Mouse (Mus musculus) MEL (cell line): ENCODE measurements around the gene Kdm4a. TPM values are rescaled to one million over a fixed set of nuclear protein-coding genes. Genes with fewer than 3 reads are reported as not detected.
A peak's percentile ranks its signal among the peaks of the same experiment; 100 is the strongest.

Experiments
- DNase-seq: peaks from one replicate; pipeline ENCODE4 v3.0.0; 2011; ENCODE audit warnings: low read depth, low spot score
- H3K27ac ChIP-seq: 2 replicates; pipeline ENCODE4 v1.5.1; 2012; ENCODE audit warnings: low read depth, mild to moderate bottlenecking, control low read depth, low read length, moderate library complexity; ENCODE audit not compliant: control insufficient read depth
- H3K27me3 ChIP-seq, 2 experiments: fragments of 150-350 bp in 1 of 2; sonication (generic) in 1 of 2; 2 replicates each; pipeline ENCODE4 v1.6.1; 2012; ENCODE audit warnings: low read length in 2 of 2, mild to moderate bottlenecking in 2 of 2, improper control_type of control experiment in 1 of 2, moderate library complexity in 1 of 2; ENCODE audit not compliant: insufficient read depth in 2 of 2, control insufficient read depth in 1 of 2
- H3K36me3 ChIP-seq, 2 experiments: 2 replicates each; pipeline ENCODE4 v1.6.1; 2012 to 2014; ENCODE audit warnings: low read length in 2 of 2, improper control_type of control experiment in 1 of 2, inconsistent platforms in 1 of 2, mild to moderate bottlenecking in 1 of 2; ENCODE audit not compliant: insufficient read depth in 2 of 2, control insufficient read depth in 1 of 2
- H3K4me1 ChIP-seq, 2 experiments: fragments of 150-350 bp in 1 of 2; sonication (generic) in 1 of 2; 2 replicates each; pipeline ENCODE4 v1.6.1; 2012; ENCODE audit warnings: low read length in 2 of 2, improper control_type of control experiment in 1 of 2, mild to moderate bottlenecking in 1 of 2; ENCODE audit not compliant: insufficient read depth in 2 of 2, control insufficient read depth in 1 of 2
- H3K4me3 ChIP-seq, 2 experiments: fragments of 150-350 bp in 1 of 2; sonication (generic) in 1 of 2; 2 replicates each; pipeline ENCODE4 v1.5.1; 2012; ENCODE audit warnings: low read depth in 2 of 2, low read length in 2 of 2, mild to moderate bottlenecking in 2 of 2, moderate library complexity in 2 of 2, control low read depth in 1 of 2, improper control_type of control experiment in 1 of 2; ENCODE audit not compliant: control insufficient read depth in 1 of 2, insufficient read depth in 1 of 2
- H3K79me2 ChIP-seq: 2 replicates; pipeline ENCODE4 v1.6.1; 2012; ENCODE audit warnings: mild to moderate bottlenecking, low read length, moderate library complexity; ENCODE audit not compliant: control insufficient read depth, poor library complexity, insufficient read depth
- H3K9ac ChIP-seq: 2 replicates; pipeline ENCODE4 v1.6.1; 2012; ENCODE audit warnings: low read depth, mild to moderate bottlenecking, control low read depth, low read length, moderate library complexity; ENCODE audit not compliant: control insufficient read depth, poor library complexity, severe bottlenecking
- H3K9me3 ChIP-seq: fragments of 150-350 bp; sonication (generic); replicated peaks from 2 replicates; pipeline ENCODE4 v1.6.1; 2012; ENCODE audit warnings: mild to moderate bottlenecking, low read length, improper control_type of control experiment, moderate library complexity; ENCODE audit not compliant: insufficient read depth
- CHD2 ChIP-seq: IDR thresholded peaks from 2 replicates; pipeline ENCODE4 v1.6.1; 2011; ENCODE audit warnings: low read length, improper control_type of control experiment
- CTCF ChIP-seq, 3 experiments: IDR thresholded peaks in 2 of 3; conservative IDR thresholded peaks in 1 of 3; 2 replicates each; pipeline ENCODE4 v1.5.1; 2011 to 2012; ENCODE audit warnings: low read length in 3 of 3, low read depth in 2 of 3, mild to moderate bottlenecking in 2 of 3, improper control_type of control experiment in 1 of 3, inconsistent platforms in 1 of 3, mixed read lengths in 1 of 3, moderate library complexity in 1 of 3; ENCODE audit not compliant: control insufficient read depth in 1 of 3, insufficient read depth in 1 of 3, poor library complexity in 1 of 3, severe bottlenecking in 1 of 3
- E2F4 ChIP-seq: IDR thresholded peaks from 2 replicates; pipeline ENCODE4 v1.6.1; 2011; ENCODE audit warnings: low read depth, low read length, improper control_type of control experiment, borderline replicate concordance
- ELF1 ChIP-seq: IDR thresholded peaks from 2 replicates; pipeline ENCODE4 v1.6.1; 2014; ENCODE audit warnings: low read depth, mild to moderate bottlenecking, inconsistent platforms, low read length, improper control_type of control experiment, moderate library complexity
- EP300 ChIP-seq, 2 experiments: IDR thresholded peaks; 2 replicates each; pipeline ENCODE4 v1.6.1; 2011; ENCODE audit warnings: improper control_type of control experiment in 2 of 2, low read length in 2 of 2, low read depth in 1 of 2, mild to moderate bottlenecking in 1 of 2
- HCFC1 ChIP-seq: IDR thresholded peaks from 2 replicates; pipeline ENCODE4 v1.6.1; 2012; ENCODE audit warnings: low read depth, mild to moderate bottlenecking, inconsistent platforms, low read length, improper control_type of control experiment, moderate library complexity
- KAT2A ChIP-seq: conservative IDR thresholded peaks from 2 replicates; pipeline ENCODE4 v1.6.1; 2012; ENCODE audit warnings: low read depth, low read length, improper control_type of control experiment, inconsistent platforms
- MAX ChIP-seq: IDR thresholded peaks from 2 replicates; pipeline ENCODE4 v1.6.1; 2011; ENCODE audit warnings: low read length, improper control_type of control experiment
- MAZ ChIP-seq: IDR thresholded peaks from 2 replicates; pipeline ENCODE4 v1.6.1; 2012; ENCODE audit warnings: low read depth, mild to moderate bottlenecking, inconsistent platforms, low read length, improper control_type of control experiment
- MXI1 ChIP-seq: IDR thresholded peaks from 2 replicates; pipeline ENCODE4 v1.6.1; 2011; ENCODE audit warnings: mild to moderate bottlenecking, low read depth, low read length, improper control_type of control experiment
- MYB ChIP-seq: IDR thresholded peaks from 2 replicates; pipeline ENCODE4 v1.6.1; 2011; ENCODE audit warnings: mild to moderate bottlenecking, low read depth, low read length, improper control_type of control experiment
- NELFE ChIP-seq: IDR thresholded peaks from 2 replicates; pipeline ENCODE4 v1.6.1; 2011; ENCODE audit warnings: low read depth, low read length, improper control_type of control experiment
- NRF1 ChIP-seq: IDR thresholded peaks from 2 replicates; pipeline ENCODE4 v1.6.1; 2014; ENCODE audit warnings: low read depth, mild to moderate bottlenecking, inconsistent platforms, low read length, improper control_type of control experiment, moderate library complexity; ENCODE audit not compliant: poor library complexity, insufficient read depth, severe bottlenecking
- POLR2A ChIP-seq, 2 experiments: IDR thresholded peaks; 2 replicates each; pipeline ENCODE4 v1.6.1; 2011 to 2012; ENCODE audit warnings: low read length in 2 of 2, mild to moderate bottlenecking in 2 of 2, control low read depth in 1 of 2, improper control_type of control experiment in 1 of 2, low read depth in 1 of 2, moderate library complexity in 1 of 2; ENCODE audit not compliant: control insufficient read depth in 1 of 2, insufficient read depth in 1 of 2, poor library complexity in 1 of 2
- POLR2AphosphoS2 ChIP-seq: IDR thresholded peaks from 2 replicates; pipeline ENCODE4 v1.6.1; 2011; ENCODE audit warnings: low read length, improper control_type of control experiment
- RCOR1 ChIP-seq: IDR thresholded peaks from 2 replicates; pipeline ENCODE4 v1.6.1; 2012; ENCODE audit warnings: low read depth, mild to moderate bottlenecking, inconsistent platforms, low read length, improper control_type of control experiment
- SIN3A ChIP-seq: IDR thresholded peaks from 2 replicates; pipeline ENCODE4 v1.6.1; 2012; ENCODE audit warnings: low read length, improper control_type of control experiment, inconsistent platforms
- TBP ChIP-seq: IDR thresholded peaks from 2 replicates; pipeline ENCODE4 v1.8.0; 2011; ENCODE audit warnings: low read depth, low read length, improper control_type of control experiment
- TCF12 ChIP-seq: IDR thresholded peaks from 2 replicates; pipeline ENCODE4 v1.6.1; 2014; ENCODE audit warnings: low read depth, mild to moderate bottlenecking, inconsistent platforms, low read length, improper control_type of control experiment, moderate library complexity
- USF1 ChIP-seq: IDR thresholded peaks from 2 replicates; pipeline ENCODE4 v1.6.1; 2014; ENCODE audit warnings: low read depth, mild to moderate bottlenecking, inconsistent platforms, low read length, improper control_type of control experiment, moderate library complexity
- ZMIZ1 ChIP-seq: IDR thresholded peaks from 2 replicates; pipeline ENCODE4 v1.6.1; 2012; ENCODE audit warnings: low read depth, mild to moderate bottlenecking, inconsistent platforms, low read length, improper control_type of control experiment, moderate library complexity
- ZNF384 ChIP-seq: IDR thresholded peaks from 2 replicates; pipeline ENCODE4 v1.6.1; 2012; ENCODE audit warnings: low read depth, mild to moderate bottlenecking, inconsistent platforms, low read length, improper control_type of control experiment
- polyA plus RNA-seq, 2 experiments: library from polyadenylated mRNA; stranded (reverse) in 1 of 2; unstranded in 1 of 2; fragments of >175 nt in 1 of 2; fragments of >200 nt in 1 of 2; gene quantifications; 2 replicates each; pipeline versions ENCODE4 v1.2.1 to v1.2.4; 2012; ENCODE audit warnings: low replicate concordance in 2 of 2, low read depth in 1 of 2; ENCODE audit not compliant: insufficient read length in 2 of 2, insufficient read depth in 1 of 2, missing spikeins in 1 of 2
- total RNA-seq: library from RNA; depleted of rRNA; stranded (reverse); fragments of 300-350 nt; gene quantifications from 2 replicates; pipeline ENCODE4 v1.2.3, GENCODE M21; 2012; rRNA removed

The Kdm4a gene
- total RNA-seq (31.4 and 36.8 TPM in 2 replicates), polyA plus RNA-seq (10 to 100 TPM in 1 of 2 experiments, not detected in 1; 49.6 TPM)

DNA sequence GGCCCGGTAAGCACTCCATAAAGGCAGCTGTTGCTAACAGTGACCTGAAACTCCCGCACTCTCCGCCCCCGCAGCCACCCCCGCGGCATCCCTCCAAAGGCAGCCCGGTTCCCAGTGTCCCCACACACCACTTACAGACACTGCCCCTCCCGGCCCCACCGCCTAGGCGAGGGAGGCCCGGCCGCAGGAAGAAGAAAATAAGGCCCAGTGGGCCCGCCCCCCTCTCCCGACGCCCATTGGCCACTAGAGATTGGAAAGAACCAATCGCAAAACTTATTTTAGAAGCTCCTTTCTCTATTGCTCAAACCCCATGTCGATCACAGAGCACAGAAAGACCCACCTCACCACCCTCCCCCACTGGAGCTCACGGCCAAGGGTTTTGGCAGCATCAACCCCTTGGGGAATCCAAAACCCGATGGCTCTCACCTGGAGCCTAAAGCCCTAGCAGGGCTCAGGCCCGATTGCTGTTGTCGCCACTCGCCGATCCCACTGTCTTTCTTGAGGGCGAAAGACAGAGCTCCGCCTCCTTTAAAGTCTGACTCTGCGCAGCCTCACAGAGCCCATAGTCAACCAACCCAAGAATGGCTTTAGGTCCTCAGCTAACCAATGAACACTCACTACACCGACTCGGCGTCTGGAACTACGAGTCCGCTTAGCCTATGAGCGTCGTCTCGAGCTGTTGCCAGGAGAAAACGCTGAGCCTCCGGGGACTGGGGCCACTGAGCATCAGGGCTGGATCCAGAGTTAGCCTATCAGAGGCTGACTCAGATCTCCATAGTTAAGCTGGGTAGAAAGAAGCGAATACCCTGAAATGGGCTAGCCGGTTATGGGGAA is at the start of gene Kdm4a:
TSS of gene Kdm4a (minus strand) at position 577 of the 834 bp plus-strand sequence.
- TF ChIP-seq CHD2 (peak; percentile 81), ELF1 (0 out of 2 replicates have a peak, but pooled peaks have one; percentile 35), EP300 (IDR thresholded peaks at IDR 0.05; ENCODE audit: low read depth in 1 of 2, low read length in 2 of 2) (peak in 1 of 2 experiments; percentile 41; a peak in 1 of 4 replicates), MXI1 (peak; percentile 86), KAT2A (peak; percentile 55; the same call in 1 of the 2 replicates), NRF1 (peak; percentile 84), USF1 (no peak), TBP (peak; percentile 82), ZMIZ1 (peak; percentile 91), MYB (no peak), CTCF (IDR thresholded peaks at IDR 0.05 in 2 of 3, conservative IDR thresholded peaks at IDR 0.05 in 1 of 3; ENCODE audit: control insufficient read depth in 1 of 3, insufficient read depth in 1 of 3, low read depth in 2 of 3, low read length in 3 of 3, poor library complexity in 1 of 3, severe bottlenecking in 1 of 3) (no peak), TCF12 (peak; percentile 38; the same call in 1 of the 2 replicates), MAX (peak; percentile 43), POLR2A (IDR thresholded peaks at IDR 0.05; ENCODE audit: control insufficient read depth in 1 of 2, insufficient read depth in 1 of 2, low read depth in 1 of 2, low read length in 2 of 2, poor library complexity in 1 of 2) (peak; percentile 84 to 92), RCOR1 (no peak), NELFE (peak; percentile 87), MAZ (peak; percentile 94; the same call in 1 of the 2 replicates), SIN3A (peak; percentile 84), HCFC1 (peak; percentile 69), E2F4 (no peak), POLR2AphosphoS2 (peak; percentile 63), ZNF384 (no peak)
- TF ChIP-seq, all 39 proteins: peak for 16
- H3K4me1 ChIP-seq, result peaks cover 0 to 5% of the 10 kb centered on the region in 2 experiments; a peak in 2 of 4 replicates

More for the DNA sequence above, at the start of gene Kdm4a:
- peak within 1 kb of the TSS; percentile 84 to 97 for H3K4me3 ChIP-seq
- H3K79me2 ChIP-seq, result peaks cover 19% of the 10 kb centered on the region
- H3K27ac ChIP-seq, result peak within 1 kb of the TSS; percentile 99
- H3K9ac ChIP-seq, result peak within 1 kb of the TSS; percentile 98
- DNase-seq, result peak; percentile 99
- H3K36me3 ChIP-seq, result peaks cover 0 to 9% of the 10 kb centered on the region in 2 experiments; a peak in 3 of 4 replicates
- H3K27me3 ChIP-seq, result no peaks in the 10 kb centered on the region
- no peaks in the 10 kb centered on the region for H3K9me3 ChIP-seq
